Mouse (Mus musculus) limb, embryonic 12.5 days (tissue): ENCODE data around the gene Cenpi. TPM values are rescaled to one million over a fixed set of nuclear protein-coding genes. Genes with fewer than 3 reads are reported as not detected.
A peak's percentile ranks its signal among the peaks of the same experiment; 100 is the strongest.
"Not testable (repeated sequence)": the region's sequence is repeated elsewhere in the genome, so short reads cannot be mapped to it uniquely, and the experiment has no call there.

Source experiments
- ATAC-seq: fragments of 200-750 bp; cut with Nextera tagmentation; 2 replicates; pipeline ENCODE4 v1.8.0; 2017; ENCODE audit warnings: low read depth, moderate TSS enrichment; ENCODE audit not compliant: insufficient number of reproducible peaks, insufficient read depth, low FRiP score, low TSS enrichment
- H3K27ac ChIP-seq: fragments of 300-500 bp; sonication (generic); 2 replicates; pipeline ENCODE4 v1.5.1; 2016; ENCODE audit warnings: mild to moderate bottlenecking, moderate library complexity
- H3K27me3 ChIP-seq: fragments of 300-500 bp; sonication (generic); 2 replicates; pipeline ENCODE4 v1.6.1; 2016; ENCODE audit warnings: mild to moderate bottlenecking, moderate library complexity
- H3K36me3 ChIP-seq: fragments of 300-500 bp; sonication (generic); 2 replicates; pipeline ENCODE4 v1.6.1; 2016; ENCODE audit warnings: mild to moderate bottlenecking, moderate library complexity
- H3K4me1 ChIP-seq: fragments of 300-500 bp; sonication (generic); replicated peaks from 2 replicates; pipeline ENCODE4 v1.6.1; 2016
- H3K4me2 ChIP-seq: fragments of 300-500 bp; sonication (generic); 2 replicates; pipeline ENCODE4 v1.6.1; 2016; ENCODE audit warnings: mild to moderate bottlenecking, moderate library complexity
- H3K4me3 ChIP-seq: fragments of 300-500 bp; sonication (generic); replicated peaks from 2 replicates; pipeline ENCODE4 v1.5.1; 2016; ENCODE audit warnings: mild to moderate bottlenecking
- H3K9ac ChIP-seq: fragments of 300-500 bp; sonication (generic); replicated peaks from 2 replicates; pipeline ENCODE4 v1.6.1; 2016; ENCODE audit warnings: mild to moderate bottlenecking, moderate library complexity
- H3K9me3 ChIP-seq: fragments of 300-500 bp; sonication (generic); 2 replicates; pipeline ENCODE4 v1.6.1; 2016; ENCODE audit warnings: mild to moderate bottlenecking, moderate library complexity
- WGBS: fragments of 180-500 bp; shearing (Covaris S2); methylation state at CpG from one replicate; pipeline ENCODE4 v1.1.7; 2016; 5-methylcytosine and 5-hydroxymethylcytosine counted together
- polyA plus RNA-seq: library from polyadenylated mRNA; unstranded; fragments of >200 nt; fragmentation: Nextera tagmentation; extraction: Ambion mirVana; gene quantifications from 2 replicates; pipeline ENCODE4 v1.2.1, GENCODE M21; 2016

Gene Cenpi
- polyA plus RNA-seq, 1 experiment from 2014 or later = 29.7 TPM

DNA sequence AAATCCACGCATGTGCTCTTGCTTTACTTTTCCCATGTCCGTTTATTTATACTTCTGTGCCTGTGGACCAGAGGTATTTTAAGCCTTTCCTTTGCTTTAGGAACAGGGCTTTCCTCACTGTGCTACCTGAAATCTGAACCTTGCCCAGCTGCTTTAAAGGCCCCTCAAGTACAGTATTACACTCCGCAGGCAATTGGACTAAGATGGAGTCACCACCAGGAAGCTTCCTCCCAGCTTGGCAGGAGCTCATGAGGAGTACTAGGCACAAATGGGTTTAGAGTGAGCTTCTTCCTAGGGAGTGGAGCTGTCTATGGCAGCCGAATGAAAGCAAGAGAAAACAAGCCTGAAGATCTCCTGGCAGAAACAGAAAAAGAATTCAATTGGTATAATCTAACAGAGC lies 10.7 kb upstream of the Cenpi start:
- Histone ChIP-seq H3K4me3 (peak overlapping the region; percentile 47; the same call in 1 of the 2 replicates), H3K27me3 (peaks cover 37% of the 10 kb centered on the region), H3K9me3 (no peaks in the 10 kb centered on the region), H3K36me3 (no peaks in the 10 kb centered on the region), H3K4me1 (no peaks in the 10 kb centered on the region), H3K27ac (no peak overlapping the region), H3K9ac (no peak overlapping the region), H3K4me2 (peak overlapping the region; percentile 59)
- ATAC-seq = no peak
- WGBS = 33% methylated on average over 4 of the region's 4 CpGs

DNA sequence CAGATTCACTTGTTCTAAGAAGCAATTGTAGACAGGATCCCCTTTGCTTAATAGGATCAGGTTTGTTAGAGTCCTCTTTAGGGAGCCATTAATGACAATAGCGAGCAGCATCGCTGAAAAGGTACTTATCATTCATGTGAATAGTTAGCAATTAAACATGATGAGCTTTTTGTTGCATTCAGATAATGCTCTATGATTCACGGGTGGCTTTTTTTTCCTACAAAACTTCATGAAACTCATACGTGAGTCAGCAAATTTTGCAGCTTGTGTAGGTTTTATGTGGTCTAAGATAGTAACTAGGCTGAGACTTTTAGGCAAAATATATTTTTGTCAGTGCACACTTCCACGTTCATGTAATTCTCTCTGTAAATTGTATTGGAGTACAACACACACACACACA lies 7.7 kb upstream of the Cenpi start:
- no peak for ATAC-seq
- H3K36me3 ChIP-seq = no peaks in the 10 kb centered on the region
- no peak overlapping the region for H3K27ac ChIP-seq
- no peak overlapping the region for H3K4me3 ChIP-seq
- H3K4me2 ChIP-seq = no peak overlapping the region
- no peaks in the 10 kb centered on the region for H3K9me3 ChIP-seq
- H3K9ac ChIP-seq = no peak overlapping the region
- peaks cover 21% of the 10 kb centered on the region for H3K27me3 ChIP-seq
- WGBS = 71% methylated on average over 5 of the region's 5 CpGs
- no peaks in the 10 kb centered on the region for H3K4me1 ChIP-seq

DNA sequence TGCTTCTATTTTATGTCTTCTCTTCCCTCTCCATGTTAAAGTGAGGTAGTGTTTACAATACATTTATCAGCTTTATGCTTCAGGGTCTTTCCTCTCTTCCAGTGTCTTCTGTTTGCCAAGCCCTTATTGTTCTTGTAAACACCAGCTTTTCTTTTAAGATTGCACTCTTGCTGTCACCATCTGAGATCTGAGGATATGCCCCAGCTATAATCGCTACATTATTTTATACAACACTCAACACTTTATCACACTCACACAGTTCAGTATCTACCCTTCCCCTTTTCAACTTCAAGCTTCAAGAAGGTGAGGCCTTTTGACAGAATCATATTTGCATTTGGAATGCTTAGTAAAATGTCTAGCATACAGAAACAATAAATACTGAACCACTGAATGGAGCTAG lies 4.6 kb upstream of the Cenpi start:
- Histone ChIP-seq H3K27me3 (peaks cover 5% of the 10 kb centered on the region; the same call in 1 of the 2 replicates), H3K27ac (no peak overlapping the region), H3K9me3 (no peaks in the 10 kb centered on the region), H3K36me3 (no peaks in the 10 kb centered on the region), H3K4me1 (no peaks in the 10 kb centered on the region), H3K9ac (no peak overlapping the region), H3K4me2 (no peak overlapping the region), H3K4me3 (no peak overlapping the region)
- ATAC-seq = no peak
- 97% methylated on average over 1 of the region's 1 CpGs for WGBS

DNA sequence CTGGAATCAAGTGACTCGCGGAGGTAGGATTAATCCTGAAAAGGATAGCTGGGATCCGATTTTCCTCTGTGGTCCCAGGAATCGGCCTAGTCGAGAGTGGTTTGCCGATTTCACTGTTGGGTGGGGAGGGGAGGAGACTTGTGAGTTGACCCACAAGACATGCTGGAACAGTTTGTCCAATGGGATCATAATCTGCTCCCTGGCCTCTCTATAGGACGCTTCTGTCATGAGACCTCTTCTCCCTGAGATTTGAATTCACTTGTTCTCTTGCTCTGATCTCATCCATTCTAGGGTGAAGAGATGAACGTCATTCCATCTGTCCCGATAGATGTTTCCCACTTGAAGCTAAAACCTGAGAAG lies 371 bp downstream of the Cenpi start:
- H3K36me3 ChIP-seq = peaks cover 5% of the 10 kb centered on the region; the same call in 1 of the 2 replicates
- no peaks in the 10 kb centered on the region for H3K4me1 ChIP-seq
- peak overlapping the region; percentile 56 for H3K9ac ChIP-seq
- peak overlapping the region; percentile 53 for H3K4me2 ChIP-seq
- H3K27ac ChIP-seq = 0 out of 2 replicates have a peak overlapping the region, but pooled peaks have one; percentile 4
- H3K4me3 ChIP-seq = peak overlapping the region; percentile 43
- no peaks in the 10 kb centered on the region for H3K9me3 ChIP-seq
- peaks cover 10% of the 10 kb centered on the region; the same call in 1 of the 2 replicates for H3K27me3 ChIP-seq
- WGBS = 19% methylated on average over 9 of the region's 9 CpGs
- peak; percentile 63; the same call in 1 of the 2 replicates for ATAC-seq

DNA sequence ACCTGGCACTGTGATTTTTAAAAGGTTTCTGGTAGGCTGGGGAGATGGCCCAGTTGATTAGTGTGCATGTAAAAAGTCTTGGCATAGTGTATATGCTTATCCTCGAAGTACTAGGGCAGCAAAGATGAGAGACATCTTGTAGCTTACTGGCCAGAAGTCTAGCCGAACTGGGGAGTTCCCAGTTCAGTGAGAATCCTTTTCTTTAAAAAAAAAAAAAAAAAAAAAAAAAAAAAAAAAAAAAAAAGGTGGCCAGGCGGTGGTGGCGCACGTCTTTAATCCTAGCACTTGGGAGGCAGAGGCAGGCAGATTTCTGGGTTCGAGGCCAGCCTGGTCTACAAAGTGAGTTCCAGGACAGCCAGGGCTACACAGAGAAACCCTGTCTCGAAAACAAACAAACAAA lies 3.3 kb downstream of the Cenpi start:
- H3K4me1 ChIP-seq, H3K9ac ChIP-seq, H3K4me2 ChIP-seq, H3K4me3 ChIP-seq, H3K27ac ChIP-seq, H3K27me3 ChIP-seq, H3K36me3 ChIP-seq, ATAC-seq, H3K9me3 ChIP-seq: not testable (repeated sequence)
- WGBS = 78% methylated on average over 4 of the region's 7 CpGs

DNA sequence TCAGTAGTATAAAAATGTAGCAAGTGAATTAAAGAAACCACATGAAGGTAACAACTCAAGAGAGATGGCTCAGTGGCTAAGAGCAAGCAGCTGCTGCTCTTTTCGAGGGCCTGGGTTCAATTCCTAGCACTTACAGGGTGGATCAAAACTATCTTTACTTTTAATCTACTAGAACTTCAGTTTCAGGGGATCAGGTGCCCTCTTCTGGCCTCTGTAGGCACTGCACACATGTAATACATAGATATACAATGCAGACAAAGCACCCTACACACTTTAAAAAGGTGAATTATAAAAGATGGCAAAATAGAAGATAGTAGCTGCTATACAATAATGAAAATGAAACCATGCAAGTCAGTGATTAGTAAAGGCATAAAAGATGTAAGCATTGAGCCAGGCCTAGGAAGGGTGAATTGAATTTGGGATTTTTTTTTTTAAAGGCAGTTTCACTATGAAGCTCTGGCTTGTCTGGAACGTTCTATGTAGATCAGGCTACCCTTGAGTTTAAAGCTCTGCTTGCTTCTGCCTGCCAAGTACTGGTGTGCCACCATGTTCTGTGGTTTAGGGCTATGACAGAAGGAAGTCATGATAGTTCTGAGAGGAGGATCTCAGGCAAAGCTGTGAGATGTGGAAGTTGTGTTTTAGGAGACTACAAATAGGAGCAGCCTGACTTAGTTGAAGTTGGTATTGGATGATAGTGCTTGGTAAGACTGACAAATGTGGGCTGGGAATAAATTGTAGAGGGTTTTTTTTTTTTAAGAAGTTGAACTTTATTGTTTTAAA lies 11.5 kb downstream of the Cenpi start:
- whole genome bisulfite sequencing = 77% methylated on average over 2 of the region's 2 CpGs

DNA sequence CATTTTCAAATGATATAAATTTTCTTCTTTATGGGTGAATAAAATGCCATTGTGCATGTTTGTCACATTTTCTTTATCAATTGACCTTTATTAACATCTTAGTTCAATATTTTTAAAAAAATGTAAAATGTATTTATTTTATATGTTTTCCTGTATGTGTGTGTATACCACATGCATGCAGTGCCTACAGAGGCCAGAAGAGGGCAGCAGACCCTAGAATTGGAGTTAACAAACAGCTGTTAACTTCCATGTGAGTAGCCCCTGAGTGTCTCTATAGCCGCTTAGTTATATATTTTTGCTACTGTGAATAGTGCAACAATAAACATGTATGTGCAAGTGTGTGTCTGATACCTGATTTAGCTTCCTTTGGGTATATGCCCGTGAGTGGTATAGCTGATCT lies 25.4 kb downstream of the Cenpi start:
- 92% methylated on average over 2 of the region's 2 CpGs for WGBS
- H3K4me3 ChIP-seq = no peak overlapping the region
- H3K36me3 ChIP-seq = peaks cover 13% of the 10 kb centered on the region; the same call in 1 of the 2 replicates
- no peaks in the 10 kb centered on the region for H3K9me3 ChIP-seq
- H3K4me2 ChIP-seq = no peak overlapping the region
- H3K27ac ChIP-seq = no peak overlapping the region
- no peak overlapping the region for H3K9ac ChIP-seq
- no peak for ATAC-seq
- no peaks in the 10 kb centered on the region for H3K27me3 ChIP-seq
- H3K4me1 ChIP-seq = no peaks in the 10 kb centered on the region

More for the DNA sequence above, 11.5 kb downstream of the Cenpi start:
- Histone ChIP-seq H3K4me1 (no peaks in the 10 kb centered on the region), H3K4me3 (no peak overlapping the region), H3K4me2 (no peak overlapping the region), H3K9me3 (no peaks in the 10 kb centered on the region), H3K27me3 (no peaks in the 10 kb centered on the region), H3K36me3 (peaks cover 12% of the 10 kb centered on the region), H3K27ac (no peak overlapping the region), H3K9ac (no peak overlapping the region)
- no peak for ATAC-seq

DNA sequence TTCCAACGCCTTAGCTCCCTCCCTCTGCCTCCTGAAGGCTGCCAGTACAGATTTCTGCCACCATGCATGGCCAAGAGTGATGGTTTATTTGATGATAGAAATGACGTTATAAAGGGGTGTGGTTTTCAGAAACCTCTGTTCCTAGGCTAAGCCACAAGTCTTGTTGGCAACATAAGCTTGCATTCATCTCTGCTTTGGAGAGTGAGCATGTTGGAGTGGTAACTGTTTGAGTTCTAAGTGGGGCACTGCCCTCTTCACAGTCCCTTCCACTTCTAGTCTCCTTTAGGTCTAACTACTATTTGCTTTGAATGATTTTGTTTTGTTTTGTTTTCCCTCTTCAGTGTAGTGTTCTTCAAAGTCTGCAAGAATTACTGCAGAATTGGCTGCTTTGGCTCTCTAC lies 34.9 kb downstream of the Cenpi start:
- H3K4me3 ChIP-seq = no peak overlapping the region
- ATAC-seq = no peak
- 92% methylated on average over 2 of the region's 2 CpGs for WGBS
- H3K9me3 ChIP-seq = no peaks in the 10 kb centered on the region
- H3K27ac ChIP-seq = no peak overlapping the region
- no peak overlapping the region for H3K4me2 ChIP-seq
- no peaks in the 10 kb centered on the region for H3K4me1 ChIP-seq
- no peak overlapping the region for H3K9ac ChIP-seq
- H3K36me3 ChIP-seq = peaks cover 6% of the 10 kb centered on the region; the same call in 1 of the 2 replicates
- 0 out of 2 replicates have a peak, but pooled peaks cover 9% of the 10 kb centered on the region for H3K27me3 ChIP-seq

DNA sequence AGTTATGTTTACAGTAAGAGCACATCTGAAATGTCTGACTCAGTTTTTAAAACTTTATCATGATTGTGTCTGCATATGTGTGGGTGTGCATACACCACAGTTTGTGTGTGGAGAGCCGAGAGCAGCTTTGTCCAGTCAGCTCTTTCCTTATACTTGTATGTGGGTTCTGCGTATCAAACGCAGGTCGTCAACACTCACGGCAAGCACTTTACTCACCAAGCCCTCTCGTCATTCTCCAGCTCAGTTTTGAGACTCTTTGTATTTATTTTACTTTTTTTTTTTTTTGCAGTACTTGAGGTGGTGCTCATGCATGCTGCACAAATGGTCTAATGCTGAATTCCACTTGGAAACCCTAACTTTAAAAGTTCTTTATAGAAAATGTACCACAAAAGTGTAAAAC lies 42.3 kb downstream of the Cenpi start:
- H3K36me3 ChIP-seq = peaks cover 6% of the 10 kb centered on the region; the same call in 1 of the 2 replicates
- H3K27ac ChIP-seq = no peak overlapping the region
- no peak overlapping the region for H3K9ac ChIP-seq
- no peaks in the 10 kb centered on the region for H3K4me1 ChIP-seq
- no peak overlapping the region for H3K4me2 ChIP-seq
- 92% methylated on average over 6 of the region's 6 CpGs for WGBS
- no peaks in the 10 kb centered on the region for H3K9me3 ChIP-seq
- no peak for ATAC-seq
- H3K4me3 ChIP-seq = no peak overlapping the region
- H3K27me3 ChIP-seq = peaks cover 2% of the 10 kb centered on the region; the same call in 1 of the 2 replicates

DNA sequence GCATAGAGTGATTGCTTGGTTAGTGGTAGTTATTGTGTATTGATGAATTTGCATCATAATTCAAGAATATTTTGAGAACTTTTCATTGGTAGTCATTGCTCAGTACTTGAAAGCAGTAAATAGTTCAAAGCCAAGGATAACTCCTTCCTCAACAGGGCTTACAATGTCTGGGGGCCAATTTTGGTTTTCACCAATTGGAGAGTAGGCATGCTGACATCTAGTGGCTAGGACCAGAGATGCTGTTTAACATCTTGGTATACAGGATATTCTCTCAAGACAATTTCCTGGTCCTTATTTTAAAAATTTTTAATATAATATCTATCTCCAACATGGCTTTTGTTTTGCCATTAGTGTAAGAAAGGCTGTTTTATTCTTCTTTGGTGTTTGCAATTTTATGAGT lies 46.0 kb downstream of the Cenpi start:
- H3K4me1 ChIP-seq = no peaks in the 10 kb centered on the region
- H3K4me2 ChIP-seq = no peak overlapping the region
- H3K27ac ChIP-seq = no peak overlapping the region
- H3K4me3 ChIP-seq = no peak overlapping the region
- peaks cover 2% of the 10 kb centered on the region; the same call in 1 of the 2 replicates for H3K27me3 ChIP-seq
- H3K36me3 ChIP-seq = 0 out of 2 replicates have a peak, but pooled peaks cover 6% of the 10 kb centered on the region
- no peak overlapping the region for H3K9ac ChIP-seq
- ATAC-seq = no peak
- H3K9me3 ChIP-seq = no peaks in the 10 kb centered on the region

DNA sequence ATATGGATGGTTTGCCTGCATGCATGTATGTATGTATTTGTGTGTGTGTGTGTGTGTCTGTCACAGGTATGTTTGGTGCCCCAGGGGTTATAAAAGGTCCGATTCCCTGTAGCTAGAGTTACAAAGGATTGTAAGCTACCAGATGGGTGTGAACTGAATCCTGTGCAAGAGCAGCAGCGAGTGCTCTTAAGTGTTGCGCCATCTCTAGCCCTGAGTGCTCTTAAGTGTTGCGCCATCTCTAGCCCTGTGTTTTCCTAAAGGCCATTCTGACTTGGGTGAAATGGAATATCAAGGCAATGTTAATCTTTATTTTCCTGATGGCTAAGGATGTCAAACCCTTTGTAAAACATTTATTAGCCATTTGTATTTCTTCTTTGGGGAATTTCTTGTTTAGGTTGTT lies 51.5 kb downstream of the Cenpi start:
- Histone ChIP-seq H3K27ac (no peak overlapping the region), H3K4me1 (no peaks in the 10 kb centered on the region), H3K4me2 (no peak overlapping the region), H3K27me3 (no peaks in the 10 kb centered on the region), H3K36me3 (no peaks in the 10 kb centered on the region), H3K9me3 (no peaks in the 10 kb centered on the region), H3K9ac (no peak overlapping the region), H3K4me3 (no peak overlapping the region)
- WGBS = 85% methylated on average over 4 of the region's 4 CpGs
- no peak for ATAC-seq

DNA sequence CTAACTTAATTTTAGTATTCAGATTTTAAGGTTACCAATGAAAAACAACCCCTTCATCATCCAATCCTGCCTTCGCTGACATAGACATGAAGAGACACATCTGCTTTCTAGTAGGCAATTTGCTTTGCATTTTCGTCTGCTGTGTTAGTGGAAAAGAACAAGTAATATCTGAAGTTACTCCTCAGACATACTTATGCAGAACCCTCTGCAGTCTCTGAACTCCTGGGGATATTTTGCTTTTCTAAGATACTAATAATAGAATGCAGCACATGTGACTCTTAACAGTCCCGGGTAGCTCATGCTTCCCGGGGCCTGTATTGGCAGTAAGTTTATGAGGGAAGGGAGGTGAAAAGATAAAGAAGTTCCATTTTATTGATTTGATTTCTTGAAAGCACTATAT lies 54.3 kb downstream of the Cenpi start:
- ATAC-seq = no peak
- no peaks in the 10 kb centered on the region for H3K36me3 ChIP-seq
- H3K27ac ChIP-seq = no peak overlapping the region
- no peak overlapping the region for H3K4me3 ChIP-seq
- WGBS = 93% methylated on average over 4 of the region's 4 CpGs
- H3K27me3 ChIP-seq = peaks cover 4% of the 10 kb centered on the region; the same call in 1 of the 2 replicates
- H3K9me3 ChIP-seq = no peaks in the 10 kb centered on the region
- no peaks in the 10 kb centered on the region for H3K4me1 ChIP-seq
- no peak overlapping the region for H3K9ac ChIP-seq
- no peak overlapping the region for H3K4me2 ChIP-seq
